In the genomic region with DNA sequence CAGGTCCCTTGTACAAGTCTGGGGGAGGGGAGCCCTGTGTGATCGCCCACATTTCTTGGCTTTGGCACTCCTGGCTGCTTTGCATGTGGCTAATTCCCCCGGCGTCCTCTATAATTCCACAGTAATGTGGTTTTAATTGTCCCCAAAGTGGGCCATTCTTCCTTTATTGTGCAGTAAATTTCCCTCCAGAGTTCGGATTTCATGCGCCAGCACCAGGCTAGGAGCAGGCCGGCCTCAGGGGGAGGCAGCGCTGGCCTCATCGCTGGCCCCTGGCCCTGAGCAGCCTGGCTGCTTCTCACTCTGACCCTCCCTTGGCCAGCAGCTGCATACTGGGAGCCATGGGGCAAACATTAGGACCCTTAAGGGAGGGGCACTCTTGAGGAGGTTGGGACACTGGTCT, we compare ENCODE assay signal across 10 mouse cellular contexts.
A peak's percentile ranks its signal among the peaks of the same experiment; 100 is the strongest.
DNase-seq lines count a peak whose midpoint lies in the region; ATAC-seq and TF ChIP-seq lines count a peak whose summit lies in the region.
"Had no signal": no experiment of that assay in that cellular context is flagged by ENCODE, and none has a peak within 500 bp of the region (broad histone marks: within the 10 kb centered on the region; RNA-seq: fewer than 3 reads in every experiment).

No protein-coding gene starts in this region.

- 82% methylated on average over 8 of the region's 8 CpGs for WGBS in heart, adult 2 months
- 81% methylated on average over 8 of the region's 8 CpGs for WGBS in heart, embryonic 10.5 days
- WGBS in embryonic facial prominence, embryonic 10.5 days = 41% methylated on average over 8 of the region's 8 CpGs
- 14% methylated on average over 8 of the region's 8 CpGs for WGBS in limb, embryonic 12.5 days

- H3K9me3 ChIP-seq in heart, embryonic 10.5 days = no peaks in the 10 kb centered on the region
- no peaks in the 10 kb centered on the region for H3K9me3 ChIP-seq in embryonic facial prominence, embryonic 10.5 days
- H3K9me3 ChIP-seq in limb, embryonic 12.5 days = no peaks in the 10 kb centered on the region
- H3K9me3 ChIP-seq: liver, embryonic 12.5 days had no signal

- H3K79me2 ChIP-seq in heart, adult 2 months (replicated peaks; ENCODE audit: control insufficient read depth, insufficient read depth, low read length) = no peaks in the 10 kb centered on the region

- H3K27ac ChIP-seq in heart, adult 2 months = no peak overlapping the region
- no peak overlapping the region for H3K27ac ChIP-seq in heart, embryonic 10.5 days
- peak overlapping the region; percentile 76 for H3K27ac ChIP-seq in embryonic facial prominence, embryonic 10.5 days (replicated peaks)
- no peak overlapping the region for H3K27ac ChIP-seq in limb, embryonic 12.5 days
- H3K27ac ChIP-seq: liver, embryonic 12.5 days had no signal

- peaks cover 11% of the 10 kb centered on the region for H3K4me1 ChIP-seq in heart, adult 2 months (ENCODE audit: control insufficient read depth, insufficient read depth, low read length)
- H3K4me1 ChIP-seq in heart, embryonic 10.5 days = peaks cover 31% of the 10 kb centered on the region
- H3K4me1 ChIP-seq in embryonic facial prominence, embryonic 10.5 days = peaks cover 36% of the 10 kb centered on the region
- H3K4me1 ChIP-seq in limb, embryonic 12.5 days (replicated peaks) = peaks cover 47% of the 10 kb centered on the region
- H3K4me1 ChIP-seq: liver, embryonic 12.5 days had no signal

- intact Hi-C loops in heart, adult 2 months (cut with DNase I) = no loop called here

- H3K27me3 ChIP-seq in heart, adult 2 months (ENCODE audit: control insufficient read depth, insufficient read depth, low read length) = no peaks in the 10 kb centered on the region
- H3K27me3 ChIP-seq in heart, embryonic 10.5 days (ENCODE audit: insufficient read depth, poor library complexity, severe bottlenecking) = peaks cover 19% of the 10 kb centered on the region
- H3K27me3 ChIP-seq in embryonic facial prominence, embryonic 10.5 days (replicated peaks; ENCODE audit: low read depth, poor library complexity, severe bottlenecking) = peaks cover 52% of the 10 kb centered on the region
- H3K27me3 ChIP-seq in limb, embryonic 12.5 days = peaks cover 70% of the 10 kb centered on the region

- peak overlapping the region; percentile 35 for H3K4me2 ChIP-seq in limb, embryonic 12.5 days
- H3K4me2 ChIP-seq: liver, embryonic 12.5 days had no signal

- TF ChIP-seq EP300 in heart, adult 2 months (IDR thresholded peaks at IDR 0.05; ENCODE audit: insufficient read depth, low read depth, low read length) = no peak

- TF ChIP-seq CTCF in heart, adult 2 months (IDR thresholded peaks at IDR 0.05) = no peak

- no peak overlapping the region for H3K4me3 ChIP-seq in heart, adult 2 months
- no peak overlapping the region for H3K4me3 ChIP-seq in heart, embryonic 10.5 days
- no peak overlapping the region for H3K4me3 ChIP-seq in embryonic facial prominence, embryonic 10.5 days
- H3K4me3 ChIP-seq in limb, embryonic 12.5 days (replicated peaks) = no peak overlapping the region
- H3K4me3 ChIP-seq: liver, embryonic 12.5 days had no signal

- DNase-seq in heart, adult 2 months = peak; percentile 40 to 49
- DNase-seq in heart, embryonic 10.5 days (ENCODE audit: low spot score) = no peak
- no peak for DNase-seq in embryonic facial prominence, embryonic 10.5 days (ENCODE audit: low spot score)
- peak; percentile 21 to 53 for DNase-seq in gastrocnemius, adult 8-10 months (ENCODE audit: low spot score in 2 of 2)
- DNase-seq in lung, postnatal 14 days = no peak
- DNase-seq in layer of hippocampus, postnatal 14 days (ENCODE audit: low spot score in 2 of 2) = no peak
- DNase-seq: layer of hippocampus, postnatal 36 days; retina, postnatal 1 day had no signal

- no peaks in the 10 kb centered on the region for H3K36me3 ChIP-seq in heart, adult 2 months (ENCODE audit: control insufficient read depth, insufficient read depth, low read length)
- H3K36me3 ChIP-seq in heart, embryonic 10.5 days = no peaks in the 10 kb centered on the region
- H3K36me3 ChIP-seq in embryonic facial prominence, embryonic 10.5 days (replicated peaks) = no peaks in the 10 kb centered on the region
- no peaks in the 10 kb centered on the region for H3K36me3 ChIP-seq in limb, embryonic 12.5 days
- H3K36me3 ChIP-seq: liver, embryonic 12.5 days had no signal

- no peak for ATAC-seq in limb, embryonic 12.5 days (ENCODE audit: insufficient number of reproducible peaks, insufficient read depth, low FRiP score, low TSS enrichment, low read depth)
- ATAC-seq: liver, embryonic 12.5 days had no signal

- no peak overlapping the region for H3K9ac ChIP-seq in heart, adult 2 months (ENCODE audit: low read depth, low read length)
- no peak overlapping the region for H3K9ac ChIP-seq in limb, embryonic 12.5 days (replicated peaks)
- H3K9ac ChIP-seq: liver, embryonic 12.5 days had no signal

- no peak for TF ChIP-seq POLR2A in heart, adult 2 months (IDR thresholded peaks at IDR 0.05; ENCODE audit: insufficient read depth, low read depth, low read length)

Comparison
In these comparisons a context has a peak if more than half of its experiments do, and no peak if none do; other contexts are left out.
1. DNase-seq: peak in heart, adult 2 months (2 of 2) and gastrocnemius, adult 8-10 months (2 of 2); none in heart, embryonic 10.5 days (single experiment), embryonic facial prominence, embryonic 10.5 days (single experiment), lung, postnatal 14 days (single experiment) and layer of hippocampus, postnatal 14 days (0 of 2).